Mouse (Mus musculus): ENCODE data around the gene Selenok. TPM values are rescaled to one million over a fixed set of nuclear protein-coding genes. Genes with fewer than 3 reads are reported as not detected.

The Selenok gene
- polyA plus RNA-seq, 1 experiment from 2014 or later: 263 TPM

DNA sequence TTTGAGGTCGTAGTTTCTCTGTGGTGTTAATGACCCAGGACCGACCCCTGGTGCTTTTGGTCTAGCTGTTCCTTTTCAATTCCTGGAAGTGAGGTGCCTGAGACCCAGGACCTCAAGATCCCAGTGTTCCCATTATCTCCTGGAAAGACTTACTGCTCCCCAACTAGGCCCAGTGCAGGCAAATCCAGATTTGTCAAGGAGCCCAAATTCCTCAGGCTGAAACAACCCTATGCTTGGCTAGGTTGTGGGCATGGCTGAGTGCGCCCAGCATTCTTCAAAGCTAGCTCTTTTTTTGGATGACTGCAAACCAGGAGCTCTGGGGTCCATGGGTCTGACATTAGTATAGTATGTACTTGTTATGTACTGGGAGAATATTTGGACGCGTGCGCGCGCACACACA, 51.3 kb downstream of the Selenok start:
- H3K36me3 ChIP-seq: no peaks in the 10 kb centered on the region
- WGBS: 87% methylated on average over 8 of the region's 8 CpGs
- no peaks in the 10 kb centered on the region for H3K9me3 ChIP-seq (replicated peaks)
- H3K27me3 ChIP-seq: no peaks in the 10 kb centered on the region
- no peak overlapping the region for H3K9ac ChIP-seq
- H3K27ac ChIP-seq: no peak overlapping the region
- H3K4me2 ChIP-seq: no peak overlapping the region
- no peak for ATAC-seq (replicated peaks; ENCODE audit: low FRiP score)
- peaks cover 6% of the 10 kb centered on the region; the same call in 1 of the 2 replicates for H3K4me1 ChIP-seq
- H3K4me3 ChIP-seq (replicated peaks): no peak overlapping the region

DNA sequence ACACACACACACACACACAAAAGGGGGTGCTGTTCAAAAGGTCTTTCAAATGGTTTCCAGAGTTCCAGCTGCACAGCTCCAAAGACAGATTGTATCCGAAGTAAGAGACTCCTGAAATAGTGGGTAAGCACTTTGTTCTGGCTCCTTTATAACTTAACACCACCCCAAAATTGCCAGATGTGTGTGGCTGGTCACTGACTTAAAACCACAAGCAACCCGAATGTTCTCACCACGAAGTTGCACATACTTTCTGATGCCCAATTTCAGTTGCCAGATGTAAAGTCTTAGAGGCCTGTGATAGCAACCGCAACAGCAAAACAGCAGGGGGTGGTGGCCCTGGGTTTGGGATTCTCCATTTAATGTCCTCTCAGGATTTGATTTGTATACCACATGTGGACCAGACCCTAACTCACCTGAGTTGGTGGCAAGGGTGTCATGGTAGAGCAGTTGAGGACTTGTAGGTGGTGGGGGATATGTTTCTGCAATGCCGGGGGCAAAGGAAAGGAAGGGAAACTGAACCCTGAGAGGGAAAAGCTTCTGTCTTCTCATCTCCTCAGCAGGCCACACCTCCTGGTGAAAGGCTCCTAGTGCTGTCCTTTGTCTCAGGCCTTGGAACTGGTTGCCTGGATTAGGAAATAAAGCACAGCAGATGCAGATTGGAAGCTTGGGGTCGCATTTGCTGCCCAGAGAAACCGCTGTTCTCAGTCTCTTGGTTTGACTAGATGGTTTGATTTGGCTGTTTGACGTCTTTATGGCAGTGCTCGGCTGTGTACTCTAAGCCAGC, 51.9 kb downstream of the Selenok start:
- Histone ChIP-seq H3K4me1 (peaks cover 6% of the 10 kb centered on the region; the same call in 1 of the 2 replicates), H3K4me2 (no peak overlapping the region), H3K4me3 (replicated peaks) (no peak overlapping the region), H3K9me3 (replicated peaks) (no peaks in the 10 kb centered on the region), H3K27me3 (no peaks in the 10 kb centered on the region), H3K9ac (no peak overlapping the region), H3K36me3 (no peaks in the 10 kb centered on the region), H3K27ac (no peak overlapping the region)
- no peak for ATAC-seq (replicated peaks; ENCODE audit: low FRiP score)
- 45% methylated on average over 9 of the region's 9 CpGs for WGBS

DNA sequence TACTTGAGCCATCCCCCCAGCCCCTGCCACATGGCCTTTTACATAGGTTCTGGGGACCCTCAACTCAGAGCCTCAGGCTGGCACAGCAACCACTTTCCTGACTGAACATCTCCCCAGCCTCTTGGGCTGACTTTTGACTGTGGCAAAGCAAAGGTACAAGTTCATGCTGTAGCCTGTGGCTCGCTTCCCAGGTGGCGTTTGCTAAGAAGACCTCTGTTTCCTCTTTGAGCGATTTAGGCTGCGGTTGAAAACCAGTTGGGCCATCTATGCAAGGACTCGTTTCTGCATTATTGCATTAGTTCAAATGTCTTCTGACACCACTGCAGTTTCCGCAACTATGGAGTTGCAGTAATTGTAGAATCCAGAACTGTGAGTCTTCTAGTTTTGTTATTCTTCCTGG, 54.4 kb downstream of the Selenok start:
- Histone ChIP-seq H3K36me3 (no peaks in the 10 kb centered on the region), H3K4me2 (no peak overlapping the region), H3K27me3 (no peaks in the 10 kb centered on the region), H3K9me3 (replicated peaks) (no peaks in the 10 kb centered on the region), H3K4me3 (replicated peaks) (no peak overlapping the region), H3K27ac (no peak overlapping the region), H3K9ac (no peak overlapping the region), H3K4me1 (peaks cover 6% of the 10 kb centered on the region; the same call in 1 of the 2 replicates)
- 92% methylated on average over 6 of the region's 6 CpGs for WGBS
- ATAC-seq (replicated peaks; ENCODE audit: low FRiP score): no peak

DNA sequence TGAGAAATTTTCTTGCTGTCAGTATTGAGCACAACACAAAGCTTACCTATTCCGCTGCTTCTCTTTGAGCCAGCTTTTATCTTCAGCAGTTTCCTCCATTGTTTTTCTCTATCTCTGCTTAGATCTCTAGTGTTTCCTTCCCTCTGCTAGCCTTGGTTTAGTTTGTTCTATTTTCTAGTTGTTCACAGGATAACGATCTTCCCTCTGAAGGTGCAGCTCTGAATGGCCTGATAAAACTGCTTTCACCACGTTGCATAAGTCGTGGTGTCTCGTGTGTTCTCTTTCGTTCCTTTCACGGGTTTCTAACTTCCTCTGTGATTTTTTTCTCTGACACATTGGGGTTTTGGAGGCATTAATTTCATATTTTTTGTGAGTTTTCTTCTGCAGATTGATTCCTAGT, 56.3 kb downstream of the Selenok start:
- 53% methylated on average over 7 of the region's 7 CpGs for WGBS
- no peak for ATAC-seq (replicated peaks; ENCODE audit: low FRiP score)
- peaks cover 6% of the 10 kb centered on the region; the same call in 1 of the 2 replicates for H3K4me1 ChIP-seq
- H3K4me3 ChIP-seq (replicated peaks): no peak overlapping the region
- H3K27me3 ChIP-seq: no peaks in the 10 kb centered on the region
- H3K27ac ChIP-seq: no peak overlapping the region
- no peak overlapping the region for H3K4me2 ChIP-seq
- H3K9ac ChIP-seq: no peak overlapping the region
- H3K36me3 ChIP-seq: no peaks in the 10 kb centered on the region
- no peaks in the 10 kb centered on the region for H3K9me3 ChIP-seq (replicated peaks)

Small RNA genes within 50 kb of the gene (microRNA-seq; reads per million reads assigned to microRNA genes)
- not detected for gene Mir6947

Other genes with a start within 250 kb of the Selenok start
- gene Cacna2d3, start 246.4 kb upstream of the Selenok start, polyA plus RNA-seq (2015; fragmentation: Nextera tagmentation; extraction: Ambion mirVana): 3.4 and 5.1 TPM in 2 replicates
- 70.0 and 71.2 TPM in 2 replicates for gene Actr8, start 10.0 kb downstream of the Selenok start, polyA plus RNA-seq (2015; fragmentation: Nextera tagmentation; extraction: Ambion mirVana)
- 1.2 and 1.3 TPM in 2 replicates for gene Il17rb, start 40.6 kb downstream of the Selenok start, polyA plus RNA-seq (2015; fragmentation: Nextera tagmentation; extraction: Ambion mirVana)
- 1.4 and 1.6 TPM in 2 replicates for gene Chdh, start 40.7 kb downstream of the Selenok start, polyA plus RNA-seq (2015; fragmentation: Nextera tagmentation; extraction: Ambion mirVana)